Mouse (Mus musculus): ENCODE measurements around the gene Retnlb.

- TF ChIP-seq POLR2A (IDR thresholded peaks at IDR 0.05; ENCODE audit: extremely low read depth, insufficient read depth, low read length) (no peak), CTCF (IDR thresholded peaks at IDR 0.05; ENCODE audit: extremely low read depth, insufficient read depth, low read length) (no peak)
These were observed 44.6 kb upstream of the Retnlb start, which contains the start of gene Trat1 for GRCm38 (mm10) chr16:48771971-48772445.

Data from cortical plate, adult 2 months (tissue).